Mouse (Mus musculus) gastrocnemius, adult 18-20 months (tissue): ENCODE data around the gene Morn4. TPM values are rescaled to one million over a fixed set of nuclear protein-coding genes. Genes with fewer than 3 reads are reported as not detected.
"Not testable (repeated sequence)": the region's sequence is repeated elsewhere in the genome, so short reads cannot be mapped to it uniquely, and the experiment has no call there.

Source experiments
- DNase-seq: peaks from one replicate; pipeline ENCODE4 v3.0.0; 2021; ENCODE audit warnings: low spot score
- total RNA-seq, 2 experiments: library from RNA; stranded (reverse); gene quantifications; 2 replicates each; pipeline ENCODE4 v1.2.3; 2021

Morn4 gene
- total RNA-seq, 2 experiments from 2014 or later, result 4.0 to 4.5 TPM

GRCm38 (mm10) chr19:42089103-42089747, 3.1 kb upstream of the Morn4 start:
- peak; percentile 61 for DNase-seq

GRCm38 (mm10) chr19:42085690-42086089, 467 bp downstream of the Morn4 start:
- no peak for DNase-seq

GRCm38 (mm10) chr19:42081613-42082012, 4.5 kb downstream of the Morn4 start:
- not testable (repeated sequence) for DNase-seq

- no peak for DNase-seq
These were observed 5.7 kb downstream of the Morn4 start for GRCm38 (mm10) chr19:42080469-42080868.

- no peak for DNase-seq
These were observed 6.2 kb downstream of the Morn4 start for GRCm38 (mm10) chr19:42079950-42080349.

GRCm38 (mm10) chr19:42079006-42079405, 7.2 kb downstream of the Morn4 start:
- DNase-seq, result no peak

GRCm38 (mm10) chr19:42078566-42078965, 7.6 kb downstream of the Morn4 start:
- no peak for DNase-seq

- no peak for DNase-seq
These were observed 10.2 kb downstream of the Morn4 start for GRCm38 (mm10) chr19:42075992-42076391.

GRCm38 (mm10) chr19:42075051-42075450, 11.1 kb downstream of the Morn4 start:
- no peak for DNase-seq

- DNase-seq, result no peak
These were observed 13.4 kb downstream of the Morn4 start for GRCm38 (mm10) chr19:42072802-42073201.

- DNase-seq, result no peak
These were observed 14.1 kb downstream of the Morn4 start for GRCm38 (mm10) chr19:42071886-42072608.

- no peak for DNase-seq
These were observed 14.9 kb downstream of the Morn4 start for GRCm38 (mm10) chr19:42071221-42071620.

- peak; percentile 59 for DNase-seq
These were observed 17.0 kb downstream of the Morn4 start for GRCm38 (mm10) chr19:42069241-42069525.

GRCm38 (mm10) chr19:42068441-42069240, 17.5 kb downstream of the Morn4 start:
- DNase-seq, result peak; percentile 81

- DNase-seq, result no peak
These were observed 24.7 kb downstream of the Morn4 start for GRCm38 (mm10) chr19:42061443-42061842.

- DNase-seq, result peak; percentile 62
These were observed 27.7 kb downstream of the Morn4 start for GRCm38 (mm10) chr19:42058426-42058825.

GRCm38 (mm10) chr19:42056719-42057409, 29.3 kb downstream of the Morn4 start:
- no peak for DNase-seq

GRCm38 (mm10) chr19:42055881-42056280, 30.3 kb downstream of the Morn4 start:
- peak; percentile 74 for DNase-seq

- DNase-seq, result no peak
These were observed 31.9 kb downstream of the Morn4 start for GRCm38 (mm10) chr19:42054255-42054654.

- DNase-seq, result no peak
These were observed 34.2 kb downstream of the Morn4 start, which contains the start of gene 4933411K16Rik for GRCm38 (mm10) chr19:42051948-42052347. TSS of gene 4933411K16Rik (plus strand) at chr19:42052248.

- no peak for DNase-seq
These were observed 34.8 kb downstream of the Morn4 start for GRCm38 (mm10) chr19:42051351-42051750.

- DNase-seq, result no peak
These were observed 35.9 kb downstream of the Morn4 start for GRCm38 (mm10) chr19:42050251-42050650.
